Mouse (Mus musculus) ovary, adult 18-20 months (tissue): ENCODE data around the gene Ptprj.
A peak's percentile ranks its signal among the peaks of the same experiment; 100 is the strongest.
"Not testable (repeated sequence)": the region's sequence is repeated elsewhere in the genome, so short reads cannot be mapped to it uniquely, and the experiment has no call there.

ENCODE experiments used
- DNase-seq: peaks from one replicate; pipeline ENCODE4 v3.0.0; 2022; ENCODE audit warnings: low spot score, mixed read lengths

The Ptprj gene

GRCm38 (mm10) chr2:90577451-90578279, 2.8 kb downstream of the Ptprj start:
- DNase-seq, result no peak

- no peak for DNase-seq
Observed at GRCm38 (mm10) chr2:90576936-90577335, 3.5 kb downstream of the Ptprj start.

DNA sequence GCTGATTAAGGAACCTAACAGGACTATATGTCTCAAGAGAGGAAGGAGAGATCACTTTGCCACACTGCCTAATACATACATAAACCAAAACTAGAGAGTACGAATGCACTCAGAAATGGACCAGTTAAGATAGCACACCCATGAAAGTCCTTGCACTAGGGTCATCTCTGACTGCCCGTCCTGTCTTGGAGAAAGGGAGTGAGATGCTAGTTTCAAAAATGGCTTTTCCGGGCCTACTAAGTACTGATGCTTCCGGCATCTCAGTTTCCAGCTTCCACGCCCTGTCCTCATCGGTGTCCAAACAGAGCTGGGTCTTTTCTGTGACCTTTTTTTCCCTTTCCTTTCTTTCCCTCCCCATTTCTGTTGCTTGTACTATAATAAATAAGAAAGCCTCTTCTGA, 4.0 kb downstream of the Ptprj start:
- no peak for DNase-seq

DNA sequence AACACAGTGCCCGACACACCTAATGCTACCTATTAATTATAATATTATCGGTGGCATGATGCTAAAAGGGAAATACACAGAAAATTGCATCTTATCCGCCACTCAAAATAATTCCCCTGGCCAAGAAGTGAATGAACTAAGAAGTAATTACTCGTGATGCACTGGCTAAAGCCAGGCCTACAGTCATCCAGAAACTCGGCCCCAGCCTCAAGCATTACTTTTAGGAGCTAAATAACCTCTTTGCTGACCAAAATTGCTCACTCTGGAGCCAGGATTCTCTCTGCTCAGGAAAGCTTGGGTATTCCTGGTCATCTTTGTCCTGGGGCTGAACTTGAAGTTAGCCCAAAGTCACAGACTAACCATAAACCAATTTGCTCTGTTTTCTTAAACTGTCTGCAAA, 4.7 kb downstream of the Ptprj start:
- DNase-seq, result no peak

DNA sequence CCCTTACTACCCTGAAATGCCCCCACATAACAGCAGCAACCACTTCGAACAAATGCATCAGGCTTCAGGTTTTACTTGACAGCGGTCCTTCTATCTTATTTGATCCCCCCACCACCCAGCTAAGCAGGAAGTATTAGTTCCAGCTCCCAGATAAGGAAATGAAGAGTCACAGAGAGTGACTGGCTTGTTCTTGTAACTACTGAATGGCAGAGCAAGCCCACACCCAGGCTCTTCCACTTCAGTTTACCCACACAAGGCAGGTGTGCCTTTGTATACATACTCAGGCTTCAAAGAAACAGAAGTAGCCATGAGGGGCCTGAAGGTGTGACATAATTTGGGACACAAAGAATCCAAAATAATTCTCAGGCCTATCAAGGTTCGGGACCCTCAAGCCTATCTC, 5.3 kb downstream of the Ptprj start:
- DNase-seq, result no peak

GRCm38 (mm10) chr2:90574536-90574935, 5.9 kb downstream of the Ptprj start:
- DNase-seq, result no peak

DNA sequence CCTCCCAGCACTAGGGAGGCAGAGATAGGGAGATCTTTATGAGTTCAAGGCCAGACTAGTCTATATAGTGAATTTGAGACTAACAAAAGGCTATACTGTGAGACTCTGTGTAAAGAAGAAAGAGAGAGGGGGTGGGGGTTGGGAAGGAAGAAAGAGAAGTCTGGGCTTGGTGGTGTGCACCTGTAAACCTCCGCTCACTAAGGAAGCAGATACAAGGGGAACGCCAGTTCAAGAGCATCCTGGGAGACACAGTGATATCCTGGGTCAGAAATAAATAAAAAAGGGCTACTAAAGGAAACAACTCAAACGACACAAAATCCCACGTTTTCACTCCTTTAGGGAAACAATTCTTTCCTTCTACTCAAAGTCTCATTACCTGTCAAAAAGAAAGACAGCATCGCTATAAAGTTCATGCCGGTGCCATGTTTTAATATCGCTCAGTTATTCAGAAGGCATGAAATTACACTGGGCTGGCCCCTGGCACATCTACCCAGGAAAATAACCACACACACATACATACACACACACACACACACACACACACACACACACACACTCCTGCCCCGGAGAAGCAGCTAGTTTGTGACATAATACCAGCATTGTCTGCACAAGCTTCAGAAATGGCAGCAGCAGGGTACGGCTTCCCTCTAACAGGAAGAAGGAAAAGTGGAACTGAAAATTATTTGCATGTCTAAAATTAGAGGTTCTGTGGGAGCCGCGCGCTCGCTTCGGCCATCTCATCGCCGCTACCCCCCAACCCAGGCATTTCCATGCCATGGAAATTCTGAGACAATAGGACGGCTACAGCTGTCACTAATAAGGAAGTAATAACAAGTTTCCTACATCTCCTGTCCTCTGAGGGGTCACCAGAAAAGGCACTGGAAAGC, 6.6 kb downstream of the Ptprj start:
- peak; percentile 1 for DNase-seq

- no peak for DNase-seq
Observed at GRCm38 (mm10) chr2:90572126-90572525, 8.3 kb downstream of the Ptprj start.

GRCm38 (mm10) chr2:90571399-90571798, 9.0 kb downstream of the Ptprj start:
- not testable (repeated sequence) for DNase-seq

DNA sequence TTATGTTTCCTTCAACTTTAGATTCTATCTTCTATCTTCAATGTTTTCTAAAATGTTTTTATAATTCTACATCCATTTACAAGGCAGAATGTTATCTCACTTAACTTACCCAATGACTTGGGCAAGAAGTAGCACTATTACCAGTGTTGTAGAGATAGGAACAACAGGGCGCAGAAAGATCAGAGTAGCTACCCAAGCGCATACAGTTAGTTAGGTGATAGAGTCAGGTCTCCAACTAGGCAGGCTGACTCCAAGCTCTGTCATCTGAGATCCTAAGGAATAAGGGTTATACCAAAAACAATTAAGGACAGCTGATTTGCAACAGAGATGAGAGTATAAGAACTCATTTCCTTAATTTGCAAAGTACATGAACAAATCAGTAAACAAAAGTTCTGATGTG, 9.6 kb downstream of the Ptprj start:
- no peak for DNase-seq

DNA sequence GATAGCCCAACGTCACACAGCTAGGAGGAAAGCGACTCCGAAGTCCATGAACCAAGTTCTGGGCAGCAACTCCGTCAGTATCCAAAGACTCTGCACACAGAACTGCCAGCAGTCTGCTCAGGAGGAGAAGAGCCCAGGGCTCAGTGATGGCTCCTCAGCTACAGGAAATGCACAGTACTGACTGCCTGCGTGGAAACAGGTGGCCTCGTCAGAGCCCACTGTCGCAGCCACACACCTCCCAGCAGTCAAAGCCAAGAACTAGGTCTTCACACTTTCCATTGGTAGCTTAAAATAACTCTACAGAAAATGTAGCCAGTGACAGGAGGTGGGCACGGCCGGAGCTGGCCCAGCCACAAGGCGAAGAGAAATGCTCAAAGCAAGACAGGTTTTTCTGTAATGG, 10.2 kb downstream of the Ptprj start:
- no peak for DNase-seq

DNA sequence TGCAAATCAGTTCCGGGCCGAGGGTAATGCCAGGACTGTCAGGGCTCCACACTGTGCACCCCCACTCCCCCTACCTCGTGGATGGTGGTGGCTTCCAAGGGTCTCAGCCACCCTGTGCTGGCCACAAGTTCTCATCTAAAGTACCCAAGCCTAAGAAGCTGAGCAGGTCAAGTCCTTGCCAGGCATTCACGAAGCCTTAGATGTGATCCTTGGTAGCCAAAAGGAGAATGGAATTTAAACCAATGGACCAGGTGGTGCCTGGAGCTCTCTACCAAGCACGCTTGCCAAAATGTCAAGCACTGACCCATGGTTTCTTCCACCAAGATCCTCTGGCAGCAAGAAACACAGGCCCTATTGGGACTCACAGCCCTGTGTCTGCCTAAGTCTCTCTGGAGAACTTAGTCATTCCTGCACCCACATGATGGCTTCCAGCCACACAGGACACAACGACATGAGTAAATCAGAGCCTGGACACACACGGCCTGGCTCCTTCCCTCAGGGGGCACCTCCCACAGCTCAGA, 11.4 kb downstream of the Ptprj start:
- no peak for DNase-seq

DNA sequence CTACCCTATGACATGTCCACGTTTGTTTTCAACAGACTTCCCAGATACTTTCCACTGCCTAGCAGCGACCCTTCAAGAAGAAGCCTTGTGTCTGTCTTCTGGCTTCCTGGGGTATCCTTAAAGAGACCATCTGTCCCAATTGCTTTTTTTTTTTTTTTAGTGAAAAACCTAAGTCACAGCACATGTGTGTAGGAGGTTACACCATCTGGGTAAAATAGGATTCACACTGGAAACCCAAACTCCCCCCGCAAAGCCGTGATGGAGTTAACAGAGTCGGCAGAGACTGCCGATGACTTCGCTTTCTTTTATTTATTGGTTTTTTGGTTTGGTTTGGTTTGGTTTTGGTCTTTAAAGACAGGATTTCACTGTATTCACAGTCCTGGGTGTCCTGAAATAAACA, 12.4 kb downstream of the Ptprj start:
- DNase-seq, result no peak

- no peak for DNase-seq
Observed at GRCm38 (mm10) chr2:90566773-90567528, 13.5 kb downstream of the Ptprj start.

- no peak for DNase-seq
Observed at GRCm38 (mm10) chr2:90566046-90566445, 14.4 kb downstream of the Ptprj start.

DNA sequence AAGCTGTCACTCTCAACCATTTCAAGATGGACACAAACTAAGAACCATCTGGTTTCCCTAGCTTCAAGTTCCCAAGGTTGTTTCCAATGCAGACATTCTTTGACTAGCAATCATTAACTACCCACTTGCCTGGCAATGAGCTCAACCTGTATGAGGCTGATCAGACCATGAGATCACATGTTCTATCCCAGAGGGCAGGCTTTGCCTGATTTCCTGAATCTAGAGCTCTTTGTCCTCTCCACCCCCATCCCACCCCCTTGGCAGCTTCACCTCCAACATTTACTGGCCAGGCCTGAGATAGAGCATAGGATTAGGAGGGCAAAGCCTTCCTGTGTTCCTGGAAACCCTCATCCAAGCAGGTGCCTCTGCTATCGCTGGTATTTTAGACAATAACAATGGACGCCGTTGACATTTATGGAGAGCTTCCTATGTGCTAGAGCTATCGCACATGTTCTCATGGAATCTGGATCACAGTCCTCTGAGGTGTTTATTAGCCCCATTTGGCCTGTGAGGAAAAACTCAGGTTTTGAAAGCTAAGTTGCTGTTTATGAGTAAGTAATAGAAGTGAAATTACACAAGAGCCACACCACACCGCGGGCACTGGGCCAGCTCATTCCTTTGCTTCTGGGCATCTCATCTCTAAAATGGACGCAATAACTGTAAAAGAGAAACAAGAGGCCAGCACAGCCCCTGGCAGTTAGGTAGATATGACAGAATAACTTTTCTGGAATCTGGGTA, 15.1 kb downstream of the Ptprj start:
- DNase-seq, result no peak

DNA sequence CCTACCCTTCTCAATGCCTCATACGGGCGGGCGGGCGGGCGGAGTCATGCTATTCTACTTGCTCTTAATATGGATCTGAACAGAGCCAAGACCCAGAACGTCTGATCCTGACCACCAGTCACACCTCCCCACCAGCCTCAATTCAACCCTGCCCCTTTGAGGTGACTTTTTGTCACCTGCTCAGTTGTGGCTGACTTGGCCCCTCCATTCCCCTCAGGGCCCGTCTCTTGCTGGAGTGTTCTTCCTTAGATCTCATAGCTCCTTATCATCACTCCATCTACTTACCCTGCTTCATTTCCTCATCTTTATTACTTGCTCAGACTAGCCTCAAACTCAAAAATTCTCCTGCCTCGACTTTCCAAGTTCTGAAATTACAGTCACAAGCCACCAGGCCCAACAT, 15.9 kb downstream of the Ptprj start:
- DNase-seq, result no peak

DNA sequence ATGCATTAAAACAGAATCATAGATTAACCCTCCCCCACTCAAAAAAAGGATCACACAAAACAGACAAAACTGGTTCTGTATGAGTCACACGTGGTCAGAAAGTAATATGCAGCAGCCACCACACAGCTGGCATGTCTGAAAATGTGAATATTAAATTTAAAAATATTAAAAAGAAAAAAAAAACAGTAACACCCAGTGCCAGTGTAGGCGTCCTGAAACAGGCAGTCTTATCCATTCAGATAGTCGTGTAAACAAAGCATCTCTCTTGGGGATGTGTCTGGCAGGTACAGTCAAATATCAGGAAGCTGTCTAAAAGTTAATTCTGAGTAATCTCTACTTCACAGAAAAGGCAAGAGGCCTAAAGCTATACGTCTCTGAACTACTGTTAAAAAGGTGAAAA, 17.3 kb downstream of the Ptprj start:
- DNase-seq, result no peak

DNA sequence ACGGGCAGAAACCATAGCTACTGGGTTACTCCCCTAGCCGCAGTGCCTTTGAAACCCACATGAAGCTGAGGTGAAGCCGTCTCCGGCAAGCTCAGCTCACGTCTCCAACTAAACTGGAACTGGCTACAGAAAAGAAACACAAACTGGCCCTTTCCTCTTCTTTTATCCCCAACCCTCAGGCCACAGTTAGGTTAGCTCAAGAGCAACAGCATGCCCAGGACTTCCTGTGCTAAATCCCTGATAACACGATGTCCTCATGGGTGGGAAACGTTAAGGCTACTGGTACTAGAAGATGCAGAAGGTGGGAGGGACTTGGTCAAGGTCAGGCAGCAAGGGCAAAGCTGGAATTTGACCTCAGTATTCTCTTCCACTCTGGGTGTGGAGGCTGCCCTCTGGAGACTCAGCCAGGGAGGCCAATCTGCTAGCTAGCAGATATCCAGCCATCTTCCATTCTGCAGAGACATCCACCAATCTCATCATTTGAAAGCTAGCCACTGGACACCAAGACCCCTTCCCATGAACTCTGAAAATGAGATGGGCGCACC, 18.2 kb downstream of the Ptprj start:
- no peak for DNase-seq

DNA sequence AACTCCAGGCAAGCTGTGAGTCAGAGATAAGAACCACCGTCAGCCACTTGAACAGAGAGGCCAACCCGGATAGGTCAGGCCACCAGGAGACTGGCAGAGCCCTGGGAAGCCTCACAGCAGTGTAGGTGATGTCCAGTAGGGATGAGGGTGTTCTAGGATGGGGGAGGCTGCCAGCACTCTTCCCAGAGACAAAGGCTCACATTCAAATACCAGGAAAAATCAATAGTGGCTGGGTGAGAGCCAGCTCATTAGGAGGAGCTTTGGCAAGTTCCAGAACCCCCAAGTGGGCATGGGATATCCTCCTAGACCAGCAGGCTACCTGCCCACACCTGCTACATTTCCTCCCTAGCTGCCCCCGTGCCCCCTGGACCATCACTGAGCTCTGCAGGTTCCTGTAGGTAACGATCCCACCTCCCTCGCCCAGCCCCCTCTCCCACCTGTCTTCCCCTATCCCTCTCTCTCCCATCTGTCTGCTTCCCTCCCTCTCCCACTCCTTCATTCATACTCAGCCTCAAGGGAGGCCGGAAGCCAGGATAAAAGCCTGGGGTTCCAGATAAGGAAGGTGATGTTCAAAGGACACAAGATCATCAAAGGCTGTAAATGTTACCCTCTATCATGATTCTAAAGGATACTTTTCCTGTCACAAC, 20.1 kb downstream of the Ptprj start:
- no peak for DNase-seq
